8 mouse cellular contexts compared by ENCODE assay signal in the genomic region with DNA sequence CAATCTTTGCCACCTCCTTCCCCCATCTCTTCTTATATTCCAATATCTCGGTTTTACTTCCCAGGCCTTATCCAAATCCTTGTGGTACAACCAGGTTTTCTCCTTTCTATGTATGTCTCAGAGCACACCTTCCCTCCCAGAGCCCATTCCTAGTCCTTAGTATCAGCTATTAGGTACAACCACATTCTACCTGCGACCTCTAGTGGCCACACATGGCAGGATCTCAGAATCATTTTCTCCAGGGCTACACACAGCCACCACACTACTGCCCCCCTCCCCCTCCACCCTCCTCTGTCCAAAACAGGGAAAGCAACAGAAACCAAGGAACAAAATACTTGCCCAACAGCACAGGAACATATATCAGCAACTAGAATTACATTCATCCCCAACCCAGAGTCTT.
A peak's percentile ranks its signal among the peaks of the same experiment; 100 is the strongest.
DNase-seq lines count a peak whose midpoint lies in the region; ATAC-seq and TF ChIP-seq lines count a peak whose summit lies in the region.

No protein-coding gene starts in this region.

- no peak for ATAC-seq in heart, postnatal 0 days (ENCODE audit: insufficient read depth, low read depth)
- ATAC-seq in limb, embryonic 13.5 days (ENCODE audit: low FRiP score, low read depth) = peak; percentile 66; the same call in 1 of the 2 replicates
- peak; percentile 47; the same call in 1 of the 2 replicates for ATAC-seq in neural tube, embryonic 13.5 days (ENCODE audit: low read depth)

- WGBS in heart, postnatal 0 days = 25% methylated on average over 2 of the region's 2 CpGs
- 15% methylated on average over 2 of the region's 2 CpGs for WGBS in limb, embryonic 13.5 days
- WGBS in neural tube, embryonic 13.5 days = 14% methylated on average over 2 of the region's 2 CpGs

- intact Hi-C loops in heart, postnatal 25 days (cut with DNase I) = no loop called here

- no peak overlapping the region for H3K27ac ChIP-seq in heart, postnatal 0 days (ENCODE audit: low read depth)
- H3K27ac ChIP-seq in limb, embryonic 13.5 days = no peak overlapping the region
- no peak overlapping the region for H3K27ac ChIP-seq in neural tube, embryonic 13.5 days (replicated peaks)

- H3K4me2 ChIP-seq in heart, postnatal 0 days (ENCODE audit: low read depth, low read length) = no peak overlapping the region
- H3K4me2 ChIP-seq in limb, embryonic 13.5 days (replicated peaks) = no peak overlapping the region
- no peak overlapping the region for H3K4me2 ChIP-seq in neural tube, embryonic 13.5 days

- no peak for TF ChIP-seq EP300 in heart, postnatal 0 days (IDR thresholded peaks at IDR 0.05; ENCODE audit: low read depth)

- H3K27me3 ChIP-seq in heart, postnatal 0 days (ENCODE audit: control insufficient read depth, insufficient read depth, low read length) = no peaks in the 10 kb centered on the region
- H3K27me3 ChIP-seq in limb, embryonic 13.5 days = no peaks in the 10 kb centered on the region
- no peaks in the 10 kb centered on the region for H3K27me3 ChIP-seq in neural tube, embryonic 13.5 days

- H3K9ac ChIP-seq in heart, postnatal 0 days (replicated peaks; ENCODE audit: low read depth, low read length) = no peak overlapping the region
- no peak overlapping the region for H3K9ac ChIP-seq in limb, embryonic 13.5 days
- H3K9ac ChIP-seq in neural tube, embryonic 13.5 days = no peak overlapping the region

- peak; percentile 50 for TF ChIP-seq CTCF in heart, postnatal 0 days (IDR thresholded peaks at IDR 0.05; ENCODE audit: low read depth)

- no peaks in the 10 kb centered on the region for H3K36me3 ChIP-seq in heart, postnatal 0 days (replicated peaks; ENCODE audit: control insufficient read depth, insufficient read depth, low read length)
- H3K36me3 ChIP-seq in limb, embryonic 13.5 days = no peaks in the 10 kb centered on the region
- H3K36me3 ChIP-seq in neural tube, embryonic 13.5 days = no peaks in the 10 kb centered on the region

- no peaks in the 10 kb centered on the region for H3K4me1 ChIP-seq in heart, postnatal 0 days (ENCODE audit: control insufficient read depth, insufficient read depth)
- no peaks in the 10 kb centered on the region for H3K4me1 ChIP-seq in limb, embryonic 13.5 days
- H3K4me1 ChIP-seq in neural tube, embryonic 13.5 days (replicated peaks) = no peaks in the 10 kb centered on the region

- DNase-seq in heart, postnatal 0 days (ENCODE audit: low spot score) = no peak
- no peak for DNase-seq in heart, postnatal 25 days (ENCODE audit: low spot score)
- peak; percentile 87 for DNase-seq in ES-CJ7 (ENCODE audit: low read depth, low spot score)
- DNase-seq in c-Kit-positive CD71-positive TER-119-positive erythroid progenitor cells, embryonic 14.5 days (ENCODE audit: low spot score) = peak; percentile 6
- DNase-seq in induced T-regulatory cell, adult 2 months (ENCODE audit: low read depth) = peak; percentile 26
- no peak for DNase-seq in T-cell, adult 2 months (ENCODE audit: low spot score)

- no peak overlapping the region for H3K4me3 ChIP-seq in heart, postnatal 0 days (ENCODE audit: low read depth, low read length)
- H3K4me3 ChIP-seq in limb, embryonic 13.5 days = no peak overlapping the region
- no peak overlapping the region for H3K4me3 ChIP-seq in neural tube, embryonic 13.5 days

- H3K9me3 ChIP-seq in heart, postnatal 0 days (replicated peaks; ENCODE audit: control insufficient read depth, low read length) = no peaks in the 10 kb centered on the region
- H3K9me3 ChIP-seq in limb, embryonic 13.5 days = no peaks in the 10 kb centered on the region
- no peaks in the 10 kb centered on the region for H3K9me3 ChIP-seq in neural tube, embryonic 13.5 days

Comparison
In these comparisons a context has a peak if more than half of its experiments do, and no peak if none do; other contexts are left out.
1. DNase-seq: peak in ES-CJ7 (single experiment), c-Kit-positive CD71-positive TER-119-positive erythroid progenitor cells, embryonic 14.5 days (single experiment) and induced T-regulatory cell, adult 2 months (single experiment); none in heart, postnatal 0 days (single experiment), heart, postnatal 25 days (single experiment) and T-cell, adult 2 months (single experiment).